Mouse (Mus musculus): Measurements from ENCODE around the gene Psma5.

Gene Psma5

GRCm38 (mm10) chr3:108304747-108305146 lies 48.0 kb downstream of the Psma5 start:
- no peak for DNase-seq (ENCODE audit: low spot score in 2 of 2)

GRCm38 (mm10) chr3:108306387-108306786 lies 49.7 kb downstream of the Psma5 start:
- DNase-seq (ENCODE audit: low spot score in 2 of 2), result no peak

- no peak for DNase-seq (ENCODE audit: low spot score in 2 of 2)
Measured at GRCm38 (mm10) chr3:108307485-108307884, 50.8 kb downstream of the Psma5 start.

- DNase-seq (ENCODE audit: low spot score in 2 of 2), result no peak
Measured at GRCm38 (mm10) chr3:108310921-108311341, 54.2 kb downstream of the Psma5 start.

GRCm38 (mm10) chr3:108311688-108312087 lies 55.0 kb downstream of the Psma5 start:
- no peak for DNase-seq (ENCODE audit: low spot score in 2 of 2)

GRCm38 (mm10) chr3:108312414-108312813 lies 55.7 kb downstream of the Psma5 start:
- DNase-seq (ENCODE audit: low spot score in 2 of 2), result no peak

GRCm38 (mm10) chr3:108313138-108313537 lies 56.4 kb downstream of the Psma5 start:
- DNase-seq (ENCODE audit: low spot score in 2 of 2), result no peak

DNA sequence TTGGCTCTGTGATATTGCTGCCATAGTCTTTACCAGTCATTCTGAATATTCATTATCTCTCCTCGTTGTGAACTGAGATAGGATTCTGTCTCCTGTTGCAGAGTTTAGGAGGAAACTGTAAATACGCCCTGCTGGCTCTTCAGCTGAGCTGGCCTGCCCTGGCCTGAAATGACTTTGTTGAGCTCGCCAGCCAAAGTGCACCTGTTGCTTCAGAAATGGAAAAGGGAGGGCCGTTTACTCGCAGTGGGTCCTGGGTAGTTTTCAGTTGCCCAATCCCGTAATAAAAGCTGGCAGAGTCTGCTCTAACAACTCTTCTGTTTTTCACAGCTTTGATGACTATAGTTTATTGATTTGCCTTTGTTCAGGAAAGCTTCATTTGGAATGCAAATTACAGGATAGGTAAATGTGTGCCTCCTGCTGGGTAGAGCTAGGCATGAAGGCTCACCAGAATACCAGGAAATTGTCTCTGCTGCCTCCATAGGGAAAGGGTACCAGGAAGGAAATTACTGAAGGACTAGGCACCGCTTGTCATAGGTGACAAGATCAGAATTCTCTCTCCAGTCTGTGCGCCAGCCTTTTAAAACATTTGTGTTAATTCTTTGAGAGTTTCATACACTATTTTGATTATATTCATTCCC lies 57.4 kb downstream of the Psma5 start:
- DNase-seq (ENCODE audit: low spot score in 2 of 2), result no peak

DNA sequence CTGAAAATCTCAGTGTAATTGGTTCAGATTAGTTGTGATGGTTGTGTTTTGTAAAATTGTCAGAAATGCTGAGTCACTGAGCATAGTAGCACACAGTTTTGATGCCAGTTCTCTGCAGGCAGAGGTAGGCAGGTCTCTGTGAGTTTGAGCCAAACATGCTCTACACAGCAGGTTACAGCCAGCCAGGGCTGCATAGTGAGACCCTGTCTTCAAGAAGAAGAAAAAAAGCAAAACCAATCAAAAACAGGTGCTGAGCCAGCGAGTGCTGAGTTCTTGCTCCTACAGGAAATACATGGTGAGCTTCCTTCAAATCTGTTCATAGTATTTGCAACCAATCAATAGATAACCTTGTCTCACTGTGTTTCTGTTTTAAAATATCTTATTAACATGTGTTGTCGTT lies 61.8 kb downstream of the Psma5 start:
- no peak for DNase-seq (ENCODE audit: low spot score in 2 of 2)

GRCm38 (mm10) chr3:108321671-108322070 lies 64.9 kb downstream of the Psma5 start:
- no peak for DNase-seq (ENCODE audit: low spot score in 2 of 2)

DNA sequence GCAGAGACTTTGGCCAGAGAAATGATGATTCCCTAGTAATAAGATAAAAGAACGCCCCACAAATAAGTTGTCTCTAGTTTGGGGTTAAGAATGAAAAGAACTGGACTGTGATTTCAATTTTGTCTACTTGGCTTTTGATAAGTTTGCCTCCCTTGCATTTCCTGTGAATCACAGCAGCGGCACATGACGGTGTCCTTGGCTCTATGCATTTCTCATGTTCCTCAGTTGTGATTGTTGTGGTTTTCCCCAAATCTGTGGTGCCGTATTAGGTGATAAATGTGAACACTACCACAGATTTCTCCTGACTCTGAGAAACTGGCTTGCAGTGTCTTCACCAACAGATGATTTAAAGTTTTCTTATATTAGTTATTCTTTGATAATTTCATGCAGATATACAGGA lies 65.4 kb downstream of the Psma5 start:
- DNase-seq (ENCODE audit: low spot score in 2 of 2), result no peak

GRCm38 (mm10) chr3:108322962-108323361 lies 66.2 kb downstream of the Psma5 start:
- DNase-seq (ENCODE audit: low spot score in 2 of 2), result no peak

GRCm38 (mm10) chr3:108324837-108325236 lies 68.1 kb downstream of the Psma5 start:
- no peak for DNase-seq (ENCODE audit: low spot score in 2 of 2)

DNA sequence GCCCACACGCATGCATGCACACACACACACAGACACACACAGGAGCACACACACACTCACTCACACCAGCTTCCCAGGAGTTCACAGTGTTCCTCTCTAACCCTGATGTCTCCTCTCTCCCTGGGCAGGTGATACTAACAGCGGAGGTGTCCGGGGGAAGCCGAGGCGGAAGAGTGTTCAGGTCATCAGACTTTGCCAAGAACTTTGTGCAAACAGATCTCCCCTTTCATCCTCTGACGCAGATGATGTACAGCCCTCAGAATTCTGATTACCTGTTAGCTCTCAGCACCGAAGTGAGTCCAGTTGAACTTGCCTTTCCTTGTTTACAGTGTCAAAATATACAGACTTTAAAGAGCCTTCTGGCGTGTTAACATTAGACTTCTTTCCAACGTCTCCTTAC lies 68.8 kb downstream of the Psma5 start:
- no peak for DNase-seq (ENCODE audit: low spot score in 2 of 2)

GRCm38 (mm10) chr3:108327275-108327674 lies 70.5 kb downstream of the Psma5 start:
- no peak for DNase-seq (ENCODE audit: low spot score in 2 of 2)

DNA sequence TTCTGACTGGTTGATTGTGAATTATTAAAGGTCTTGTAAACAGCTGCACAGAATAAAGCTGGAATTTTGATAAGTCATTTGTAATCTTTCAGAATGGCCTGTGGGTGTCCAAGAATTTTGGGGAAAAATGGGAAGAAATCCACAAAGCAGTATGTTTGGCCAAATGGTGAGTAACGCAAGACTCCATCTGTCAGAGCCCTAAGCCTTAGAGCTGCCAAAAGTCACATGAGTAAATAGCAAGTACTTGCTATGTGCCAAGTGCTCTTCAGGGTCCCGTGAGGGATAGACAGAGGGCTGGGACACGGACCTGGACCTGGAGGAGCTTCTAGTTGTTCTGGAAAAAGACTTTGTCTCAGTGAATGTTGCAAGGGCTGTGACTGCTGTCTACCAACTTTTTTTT lies 71.2 kb downstream of the Psma5 start:
- peak in 1 of 2 experiments; percentile 8 for DNase-seq (ENCODE audit: low spot score in 2 of 2)

DNA sequence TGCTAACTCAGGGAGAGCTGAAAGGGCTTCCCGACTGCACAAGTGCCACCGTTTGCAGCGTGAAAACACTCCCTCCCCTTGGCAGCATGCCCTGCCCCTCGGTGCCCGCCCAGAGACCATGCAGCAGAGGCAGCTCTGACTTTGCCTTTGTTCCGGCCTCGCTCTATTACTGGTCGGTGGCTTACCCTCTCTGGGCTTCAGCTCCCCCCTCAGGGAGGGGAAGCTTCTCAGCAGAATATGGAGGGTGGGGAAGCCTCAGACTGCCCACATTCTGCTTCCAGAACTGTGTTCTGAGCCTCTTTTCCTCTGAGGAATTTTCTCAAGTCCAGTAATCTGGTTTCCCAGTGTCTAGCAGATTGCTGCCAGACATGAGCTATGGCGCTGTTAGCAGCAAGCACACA lies 71.7 kb downstream of the Psma5 start:
- DNase-seq (ENCODE audit: low spot score in 2 of 2), result peak in 1 of 2 experiments; percentile 15

Measured in urinary bladder, adult 18-20 months (tissue).